In the genomic region with DNA sequence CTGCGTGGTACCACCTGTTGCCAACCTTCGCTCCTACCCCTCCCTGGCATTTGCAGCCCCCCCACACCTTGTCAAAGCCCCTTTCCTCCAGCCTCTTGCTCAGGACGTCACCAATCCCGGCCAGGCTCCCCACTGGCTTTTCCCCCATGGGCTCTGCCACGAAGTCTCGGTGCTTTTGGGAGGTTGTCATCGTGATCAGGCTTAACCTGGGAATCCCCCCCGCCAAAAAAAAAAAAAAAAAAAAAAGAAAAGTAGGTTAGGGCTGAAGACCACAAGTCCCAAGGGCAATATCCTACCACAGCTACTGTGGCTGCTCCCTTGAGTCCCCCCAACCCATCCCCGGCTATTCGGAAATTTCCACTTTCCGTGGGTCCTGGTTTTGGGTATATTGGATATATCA, we compare ENCODE assay signal across 8 mouse cellular contexts. TPM values are rescaled to one million over a fixed set of nuclear protein-coding genes. Genes with fewer than 3 reads are reported as not detected.
DNase-seq lines count a peak whose midpoint lies in the region; ATAC-seq lines count a peak whose summit lies in the region.

No protein-coding gene starts in this region.

- H3K27ac ChIP-seq in embryonic facial prominence, embryonic 11.5 days (replicated peaks; ENCODE audit: low read depth, low read length), result 0 out of 2 replicates have a peak overlapping the region, but pooled peaks have one; percentile 57
- peak overlapping the region; percentile 94 for H3K27ac ChIP-seq in hindbrain, embryonic 14.5 days
- H3K27ac ChIP-seq in midbrain, embryonic 16.5 days (ENCODE audit: low read length), result peak overlapping the region; percentile 94

- peak; percentile 14 for DNase-seq in left cerebral cortex, postnatal 4 days
- no peak for DNase-seq in left cerebral cortex, postnatal 10 days (ENCODE audit: extremely low spot score in 1 of 2, low spot score in 2 of 2)
- no peak for DNase-seq in embryonic facial prominence, embryonic 11.5 days (ENCODE audit: low spot score)
- DNase-seq in hindbrain, embryonic 14.5 days (ENCODE audit: low spot score), result no peak
- no peak for DNase-seq in frontal cortex, postnatal 10 days (ENCODE audit: low spot score in 2 of 2)
- no peak for DNase-seq in embryo, embryonic 11 days

- H3K4me1 ChIP-seq in embryonic facial prominence, embryonic 11.5 days (ENCODE audit: control insufficient read depth, insufficient read depth, low read length), result no peaks in the 10 kb centered on the region; the same call in none of the 2 replicates
- peaks cover 17% of the 10 kb centered on the region for H3K4me1 ChIP-seq in hindbrain, embryonic 14.5 days (replicated peaks; ENCODE audit: control insufficient read depth, insufficient read depth, low read length)
- H3K4me1 ChIP-seq in midbrain, embryonic 16.5 days (ENCODE audit: control insufficient read depth, insufficient read depth, low read length), result peaks cover 15% of the 10 kb centered on the region

- H3K9ac ChIP-seq in embryonic facial prominence, embryonic 11.5 days (replicated peaks; ENCODE audit: low read length), result peak overlapping the region; percentile 73
- peak overlapping the region; percentile 86 for H3K9ac ChIP-seq in hindbrain, embryonic 14.5 days
- peak overlapping the region; percentile 84 for H3K9ac ChIP-seq in midbrain, embryonic 16.5 days (ENCODE audit: low read depth, low read length)

- ATAC-seq in embryonic facial prominence, embryonic 11.5 days (replicated peaks; ENCODE audit: insufficient number of reproducible peaks, low FRiP score, low TSS enrichment, low read depth), result no peak; the same call in 1 of the 2 replicates
- ATAC-seq in hindbrain, embryonic 14.5 days (ENCODE audit: low FRiP score), result no peak
- no peak for ATAC-seq in midbrain, embryonic 16.5 days
- ATAC-seq in megakaryocyte-erythroid progenitor cell, adult 5-6 weeks (replicated peaks; ENCODE audit: low FRiP score, low TSS enrichment, poor library complexity, severe bottlenecking), result no peak

- intact Hi-C loops in left cerebral cortex, postnatal 4 days (cut with DNase I), result no loop called here
- intact Hi-C loops in left cerebral cortex, postnatal 10 days (cut with DNase I), result loop anchor here (2.0 kb wide), 1 partner anchor 23 kb away; a partner anchor contains a TSS

- peak overlapping the region; percentile 97 for H3K4me3 ChIP-seq in embryonic facial prominence, embryonic 11.5 days (ENCODE audit: low read depth, low read length)
- H3K4me3 ChIP-seq in hindbrain, embryonic 14.5 days (replicated peaks; ENCODE audit: low read length), result peak overlapping the region; percentile 97
- H3K4me3 ChIP-seq in midbrain, embryonic 16.5 days (ENCODE audit: low read depth, low read length), result peak overlapping the region; percentile 97

- 23% methylated on average over 11 of the region's 11 CpGs for WGBS in embryonic facial prominence, embryonic 11.5 days
- WGBS in hindbrain, embryonic 14.5 days, result 19% methylated on average over 11 of the region's 11 CpGs
- 16% methylated on average over 11 of the region's 11 CpGs for WGBS in midbrain, embryonic 16.5 days

- no peaks in the 10 kb centered on the region for H3K9me3 ChIP-seq in embryonic facial prominence, embryonic 11.5 days (replicated peaks; ENCODE audit: control insufficient read depth, low read length)
- no peaks in the 10 kb centered on the region for H3K9me3 ChIP-seq in hindbrain, embryonic 14.5 days (ENCODE audit: control insufficient read depth, low read length)
- H3K9me3 ChIP-seq in midbrain, embryonic 16.5 days (replicated peaks; ENCODE audit: control insufficient read depth, low read length, poor library complexity, severe bottlenecking), result no peaks in the 10 kb centered on the region

- H3K27me3 ChIP-seq in embryonic facial prominence, embryonic 11.5 days (ENCODE audit: control insufficient read depth, insufficient read depth, low read length), result no peaks in the 10 kb centered on the region
- no peaks in the 10 kb centered on the region for H3K27me3 ChIP-seq in hindbrain, embryonic 14.5 days (ENCODE audit: control insufficient read depth, insufficient read depth, low read length)
- H3K27me3 ChIP-seq in midbrain, embryonic 16.5 days (ENCODE audit: control insufficient read depth, insufficient read depth, low read depth, low read length), result no peaks in the 10 kb centered on the region

- peaks cover 17% of the 10 kb centered on the region for H3K36me3 ChIP-seq in embryonic facial prominence, embryonic 11.5 days (replicated peaks; ENCODE audit: control insufficient read depth, insufficient read depth, low read depth, low read length)
- H3K36me3 ChIP-seq in hindbrain, embryonic 14.5 days (replicated peaks; ENCODE audit: control insufficient read depth, insufficient read depth), result peaks cover 37% of the 10 kb centered on the region
- peaks cover 17% of the 10 kb centered on the region for H3K36me3 ChIP-seq in midbrain, embryonic 16.5 days (ENCODE audit: control insufficient read depth, insufficient read depth, low read length)

- peak overlapping the region; percentile 73 for H3K4me2 ChIP-seq in embryonic facial prominence, embryonic 11.5 days (ENCODE audit: low read depth, low read length)
- peak overlapping the region; percentile 96 for H3K4me2 ChIP-seq in hindbrain, embryonic 14.5 days (replicated peaks)
- peak overlapping the region; percentile 82 for H3K4me2 ChIP-seq in midbrain, embryonic 16.5 days (ENCODE audit: low read length)

RNA-seq across cellular contexts. Expression of a gene that starts 0.8 kb away (rescaled TPM):
- total RNA-seq in left cerebral cortex, postnatal 4 days (2021), result 10 to 100 TPM; 23.0 to 25.8 TPM
- total RNA-seq in left cerebral cortex, postnatal 10 days (2021), result 10 to 100 TPM; 30.0 to 31.0 TPM
- polyA plus RNA-seq in embryonic facial prominence, embryonic 11.5 days (2014; fragmentation: Nextera tagmentation; extraction: Ambion mirVana), result 58.2 and 63.7 TPM in 2 replicates
- 35.0 and 37.2 TPM in 2 replicates for polyA plus RNA-seq in hindbrain, embryonic 14.5 days (2014; fragmentation: Nextera tagmentation; extraction: Ambion mirVana)
- polyA plus RNA-seq in midbrain, embryonic 16.5 days (2015; fragmentation: Nextera tagmentation; extraction: Ambion mirVana), result 36.6 and 38.3 TPM in 2 replicates
- 50.1 and 56.4 TPM in 2 replicates for total RNA-seq in megakaryocyte-erythroid progenitor cell, adult 5-6 weeks (2014; fragmentation: Nextera tagmentation)
- 54.6 and 60.4 TPM in 2 replicates for total RNA-seq in megakaryocyte-erythroid progenitor cell, adult 5-6 weeks (2017)

RNA-seq across cellular contexts. Expression of a gene that starts 1.2 kb away (rescaled TPM):
- total RNA-seq in left cerebral cortex, postnatal 4 days (2021), result 100 to 1,000 TPM; 176 to 194 TPM
- 100 to 1,000 TPM; 113 to 124 TPM for total RNA-seq in left cerebral cortex, postnatal 10 days (2021)
- polyA plus RNA-seq in embryonic facial prominence, embryonic 11.5 days (2014; fragmentation: Nextera tagmentation; extraction: Ambion mirVana), result 464 and 487 TPM in 2 replicates
- polyA plus RNA-seq in hindbrain, embryonic 14.5 days (2014; fragmentation: Nextera tagmentation; extraction: Ambion mirVana), result 308 and 323 TPM in 2 replicates
- polyA plus RNA-seq in midbrain, embryonic 16.5 days (2015; fragmentation: Nextera tagmentation; extraction: Ambion mirVana), result 302 and 321 TPM in 2 replicates
- 502 and 521 TPM in 2 replicates for total RNA-seq in megakaryocyte-erythroid progenitor cell, adult 5-6 weeks (2014; fragmentation: Nextera tagmentation)
- 59.8 and 86.9 TPM in 2 replicates for total RNA-seq in megakaryocyte-erythroid progenitor cell, adult 5-6 weeks (2017)

RNA-seq across cellular contexts. Expression of a gene that starts 16.4 kb away (rescaled TPM):
- 10 to 100 TPM in 1 of 2 experiments, 1 to 10 TPM in 1; 6.9 to 10.4 TPM for total RNA-seq in left cerebral cortex, postnatal 4 days (2021)
- total RNA-seq in left cerebral cortex, postnatal 10 days (2021), result 10 to 100 TPM; 10.4 to 13.8 TPM
- 0.69 and 1.3 TPM in 2 replicates for polyA plus RNA-seq in embryonic facial prominence, embryonic 11.5 days (2014; fragmentation: Nextera tagmentation; extraction: Ambion mirVana)
- 11.2 and 12.2 TPM in 2 replicates for polyA plus RNA-seq in hindbrain, embryonic 14.5 days (2014; fragmentation: Nextera tagmentation; extraction: Ambion mirVana)
- 7.5 and 11.1 TPM in 2 replicates for polyA plus RNA-seq in midbrain, embryonic 16.5 days (2015; fragmentation: Nextera tagmentation; extraction: Ambion mirVana)
- not detected in 2 replicates for total RNA-seq in megakaryocyte-erythroid progenitor cell, adult 5-6 weeks (2014; fragmentation: Nextera tagmentation)
- not detected in 2 replicates for total RNA-seq in megakaryocyte-erythroid progenitor cell, adult 5-6 weeks (2017)

RNA-seq across cellular contexts. Expression of a gene that starts 22.8 kb away (rescaled TPM):
- 100 to 1,000 TPM in 1 of 2 experiments, 10 to 100 TPM in 1; 84.2 to 101 TPM for total RNA-seq in left cerebral cortex, postnatal 4 days (2021)
- total RNA-seq in left cerebral cortex, postnatal 10 days (2021), result 10 to 100 TPM; 80.1 to 97.5 TPM
- polyA plus RNA-seq in embryonic facial prominence, embryonic 11.5 days (2014; fragmentation: Nextera tagmentation; extraction: Ambion mirVana), result 72.9 and 76.1 TPM in 2 replicates
- 53.3 and 57.3 TPM in 2 replicates for polyA plus RNA-seq in hindbrain, embryonic 14.5 days (2014; fragmentation: Nextera tagmentation; extraction: Ambion mirVana)
- 67.7 and 68.5 TPM in 2 replicates for polyA plus RNA-seq in midbrain, embryonic 16.5 days (2015; fragmentation: Nextera tagmentation; extraction: Ambion mirVana)
- 59.4 and 92.4 TPM in 2 replicates for total RNA-seq in megakaryocyte-erythroid progenitor cell, adult 5-6 weeks (2014; fragmentation: Nextera tagmentation)
- total RNA-seq in megakaryocyte-erythroid progenitor cell, adult 5-6 weeks (2017), result 82.3 and 123 TPM in 2 replicates

RNA-seq across cellular contexts. Expression of a gene that starts 30.2 kb away (rescaled TPM):
- not detected for total RNA-seq in left cerebral cortex, postnatal 4 days (2021)
- total RNA-seq in left cerebral cortex, postnatal 10 days (2021), result not detected
- polyA plus RNA-seq in embryonic facial prominence, embryonic 11.5 days (2014; fragmentation: Nextera tagmentation; extraction: Ambion mirVana), result not detected in 2 replicates
- polyA plus RNA-seq in hindbrain, embryonic 14.5 days (2014; fragmentation: Nextera tagmentation; extraction: Ambion mirVana), result not detected in 2 replicates
- not detected in 2 replicates for polyA plus RNA-seq in midbrain, embryonic 16.5 days (2015; fragmentation: Nextera tagmentation; extraction: Ambion mirVana)
- not detected in 2 replicates for total RNA-seq in megakaryocyte-erythroid progenitor cell, adult 5-6 weeks (2014; fragmentation: Nextera tagmentation)
- total RNA-seq in megakaryocyte-erythroid progenitor cell, adult 5-6 weeks (2017), result not detected in 2 replicates

Comparison
In these comparisons a context has a peak if more than half of its experiments do, and no peak if none do; other contexts are left out.
1. RNA of a gene that starts 16.4 kb away (total RNA-seq): 10.4 to 13.8 TPM in left cerebral cortex, postnatal 10 days and 6.9 to 10.4 TPM in left cerebral cortex, postnatal 4 days; not detected in megakaryocyte-erythroid progenitor cell, adult 5-6 weeks; every median in the first group is over 4 times any median in the second.
2. Peak in every context shown above with its lines, with median percentiles within 50 percentile points of each other: H3K27ac ChIP-seq, H3K4me2 ChIP-seq, H3K4me3 ChIP-seq and H3K9ac ChIP-seq.